Mouse (Mus musculus): ENCODE results near the gene Gli2. TPM values are rescaled to one million over a fixed set of nuclear protein-coding genes. Genes with fewer than 3 reads are reported as not detected.

The Gli2 gene
- total RNA-seq (2014; rRNA removed) = 0.07 TPM in 1 of 2 replicates, not detected in the other
- polyA plus RNA-seq (2012; rRNA removed) = 0.02 and 0.10 TPM in 2 replicates

DNA sequence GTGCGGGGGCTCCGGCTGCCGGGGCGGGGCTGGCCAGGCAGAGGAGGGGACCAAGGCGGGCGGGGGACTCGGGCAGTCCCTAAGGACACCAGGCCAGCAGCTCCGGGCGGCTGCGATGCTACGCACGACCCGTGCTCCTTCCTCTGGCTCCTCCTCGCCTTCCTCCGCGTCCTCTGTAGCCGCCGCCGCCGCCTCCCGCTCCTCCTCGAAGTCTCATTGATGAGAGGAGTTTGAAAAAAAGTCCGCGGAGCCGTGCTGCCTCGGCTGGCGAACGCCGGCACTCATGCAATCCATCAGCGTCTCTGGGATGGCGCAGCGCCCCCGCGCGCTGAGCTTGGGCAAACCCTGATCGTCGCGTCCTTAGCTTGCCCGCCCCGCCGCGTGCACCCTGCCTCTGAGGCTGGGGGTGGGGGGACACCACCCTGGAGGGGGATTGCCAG, at the start of gene Gli2:
Gene Gli2, minus strand, starts transcription at position 218 of the 440 bp plus-strand sequence.
- Histone ChIP-seq H3K79me2 (ENCODE audit: control insufficient read depth, insufficient read depth, low read length) (no peaks in the 10 kb centered on the region), H3K27me3 (ENCODE audit: control insufficient read depth, insufficient read depth, low read length) (peaks cover 18% of the 10 kb centered on the region; the same call in 1 of the 2 replicates), H3K36me3 (ENCODE audit: control insufficient read depth, insufficient read depth, low read length) (no peaks in the 10 kb centered on the region), H3K27ac (replicated peaks; ENCODE audit: insufficient read depth, low read depth, low read length) (no peak within 1 kb of the TSS), H3K4me1 (ENCODE audit: control insufficient read depth, insufficient read depth, low read length) (no peaks in the 10 kb centered on the region), H3K9ac (ENCODE audit: low read depth, low read length) (no peak within 1 kb of the TSS), H3K4me3 (ENCODE audit: insufficient read depth, low read depth, low read length) (peak within 1 kb of the TSS; percentile 22; the same call in 1 of the 2 replicates)
- 2% methylated on average over 41 of the region's 42 CpGs for WGBS
- no peak for TF ChIP-seq POLR2A (IDR thresholded peaks at IDR 0.05; ENCODE audit: extremely low read depth, insufficient read depth, low read length)
- TF ChIP-seq CTCF (IDR thresholded peaks at IDR 0.05; ENCODE audit: low read depth, low read length) = peak; percentile 80
- peak; percentile 16 for DNase-seq (ENCODE audit: extremely low read depth, low read depth, low spot score)

DNA sequence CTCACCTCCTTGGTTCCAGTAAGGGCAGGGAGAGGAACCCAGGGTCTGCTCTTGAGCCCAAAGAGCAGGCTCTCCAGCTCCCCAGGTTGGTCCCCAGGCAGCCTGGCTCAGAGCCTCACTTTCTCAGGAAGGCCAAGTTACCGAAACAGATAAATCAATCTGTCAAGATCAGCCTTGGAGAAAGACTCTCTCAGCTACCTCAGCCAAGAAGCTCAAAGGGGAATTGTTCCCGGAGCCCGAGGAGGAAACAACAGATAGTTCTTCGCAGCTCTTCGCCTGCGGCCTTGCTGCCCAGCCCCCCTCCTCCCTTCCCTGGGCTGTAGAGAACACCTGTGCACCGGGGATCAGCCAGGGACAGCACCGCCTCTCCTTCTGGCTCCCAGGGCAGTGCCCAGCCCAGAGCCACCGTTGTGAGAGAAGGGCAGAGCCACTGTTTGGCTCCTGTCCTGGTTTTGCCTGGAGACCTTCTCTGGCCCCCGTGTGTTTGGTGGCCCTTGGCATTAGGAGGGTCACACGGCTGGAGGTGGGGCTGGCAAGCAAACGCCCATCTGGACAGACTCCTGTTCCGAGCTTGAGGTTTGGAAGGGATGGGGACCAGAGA, 44.6 kb upstream of the Gli2 start:
- TF ChIP-seq CTCF (IDR thresholded peaks at IDR 0.05; ENCODE audit: low read depth, low read length) = no peak
- Histone ChIP-seq H3K4me1 (ENCODE audit: control insufficient read depth, insufficient read depth, low read length) (no peaks in the 10 kb centered on the region), H3K27ac (replicated peaks; ENCODE audit: insufficient read depth, low read depth, low read length) (no peak overlapping the region), H3K4me3 (ENCODE audit: insufficient read depth, low read depth, low read length) (no peak overlapping the region), H3K27me3 (ENCODE audit: control insufficient read depth, insufficient read depth, low read length) (no peaks in the 10 kb centered on the region), H3K79me2 (ENCODE audit: control insufficient read depth, insufficient read depth, low read length) (no peaks in the 10 kb centered on the region), H3K36me3 (ENCODE audit: control insufficient read depth, insufficient read depth, low read length) (no peaks in the 10 kb centered on the region), H3K9ac (ENCODE audit: low read depth, low read length) (no peak overlapping the region)
- WGBS = 61% methylated on average over 13 of the region's 13 CpGs
- DNase-seq (ENCODE audit: extremely low read depth, low read depth, low spot score) = no peak

DNA sequence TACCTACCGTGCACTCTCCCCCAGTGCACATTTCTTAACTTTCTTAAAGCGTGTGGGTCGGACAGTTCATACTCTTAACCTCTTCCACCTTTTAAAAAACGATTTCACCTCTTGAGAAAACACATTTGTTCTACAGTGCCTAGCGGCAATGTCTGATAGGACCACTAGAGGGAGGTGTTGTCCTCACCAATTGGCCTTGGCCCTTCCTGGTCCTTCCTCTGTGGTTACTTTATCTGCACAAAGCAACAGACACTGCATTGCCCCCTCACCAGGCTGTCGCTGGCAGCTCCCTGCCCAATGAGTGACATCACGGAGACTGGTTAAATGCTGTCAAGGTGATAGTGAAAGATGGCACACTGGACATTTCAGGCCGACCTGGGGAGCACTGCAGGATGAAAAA, 40.3 kb upstream of the Gli2 start:
- DNase-seq (ENCODE audit: extremely low read depth, low read depth, low spot score) = peak; percentile 43
- H3K79me2 ChIP-seq (ENCODE audit: control insufficient read depth, insufficient read depth, low read length) = no peaks in the 10 kb centered on the region
- TF ChIP-seq POLR2A (IDR thresholded peaks at IDR 0.05; ENCODE audit: extremely low read depth, insufficient read depth, low read length) = no peak
- TF ChIP-seq CTCF (IDR thresholded peaks at IDR 0.05; ENCODE audit: low read depth, low read length) = peak; percentile 80

DNA sequence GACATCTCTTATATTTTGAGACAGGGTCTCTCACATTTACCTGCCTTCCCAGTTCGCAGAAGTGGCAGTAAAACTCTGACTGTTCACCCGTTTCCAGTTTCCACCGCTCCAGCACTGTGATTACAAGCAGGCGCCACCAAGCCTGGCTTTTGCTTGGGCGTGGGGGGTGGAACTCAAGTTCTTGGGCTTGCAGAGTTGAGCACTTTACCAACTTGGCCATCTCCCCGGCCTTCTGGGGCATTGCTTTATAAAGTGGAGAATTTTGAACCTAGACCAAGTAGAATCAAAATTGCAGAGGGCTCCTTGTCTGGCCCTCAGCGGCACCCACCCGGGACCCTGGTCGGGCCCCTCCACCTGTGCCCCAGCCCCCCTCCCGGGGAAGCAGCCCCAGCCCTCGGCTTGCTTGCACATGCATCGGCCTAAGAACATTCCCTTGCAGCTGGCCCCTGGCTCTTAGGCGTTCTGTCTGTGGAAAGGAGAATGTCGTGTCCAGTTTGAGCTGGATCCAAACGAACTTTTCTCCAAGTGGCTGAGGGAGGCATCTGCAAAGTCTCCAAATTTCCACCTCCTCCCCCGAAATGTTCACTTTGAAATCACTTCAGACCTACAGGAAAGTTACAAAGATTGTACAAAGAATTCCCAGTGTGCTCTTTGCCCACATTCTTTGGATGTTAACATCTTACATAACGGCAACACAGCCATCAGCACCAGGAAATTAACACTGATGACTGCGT, 36.6 kb upstream of the Gli2 start:
- Histone ChIP-seq H3K79me2 (ENCODE audit: control insufficient read depth, insufficient read depth, low read length) (no peaks in the 10 kb centered on the region), H3K4me1 (ENCODE audit: control insufficient read depth, insufficient read depth, low read length) (no peaks in the 10 kb centered on the region), H3K4me3 (ENCODE audit: insufficient read depth, low read depth, low read length) (no peak overlapping the region), H3K9ac (ENCODE audit: low read depth, low read length) (no peak overlapping the region), H3K27me3 (ENCODE audit: control insufficient read depth, insufficient read depth, low read length) (no peaks in the 10 kb centered on the region), H3K27ac (replicated peaks; ENCODE audit: insufficient read depth, low read depth, low read length) (no peak overlapping the region), H3K36me3 (ENCODE audit: control insufficient read depth, insufficient read depth, low read length) (no peaks in the 10 kb centered on the region)
- no peak for DNase-seq (ENCODE audit: extremely low read depth, low read depth, low spot score)
- WGBS = 86% methylated on average over 18 of the region's 18 CpGs
- no peak for TF ChIP-seq POLR2A (IDR thresholded peaks at IDR 0.05; ENCODE audit: extremely low read depth, insufficient read depth, low read length)

More for the DNA sequence above, 40.3 kb upstream of the Gli2 start:
- Histone ChIP-seq H3K4me1 (ENCODE audit: control insufficient read depth, insufficient read depth, low read length) (no peaks in the 10 kb centered on the region), H3K27ac (replicated peaks; ENCODE audit: insufficient read depth, low read depth, low read length) (no peak overlapping the region), H3K36me3 (ENCODE audit: control insufficient read depth, insufficient read depth, low read length) (no peaks in the 10 kb centered on the region), H3K9ac (ENCODE audit: low read depth, low read length) (no peak overlapping the region), H3K4me3 (ENCODE audit: insufficient read depth, low read depth, low read length) (no peak overlapping the region), H3K27me3 (ENCODE audit: control insufficient read depth, insufficient read depth, low read length) (no peaks in the 10 kb centered on the region)
- WGBS = 18% methylated on average over 8 of the region's 8 CpGs

DNA sequence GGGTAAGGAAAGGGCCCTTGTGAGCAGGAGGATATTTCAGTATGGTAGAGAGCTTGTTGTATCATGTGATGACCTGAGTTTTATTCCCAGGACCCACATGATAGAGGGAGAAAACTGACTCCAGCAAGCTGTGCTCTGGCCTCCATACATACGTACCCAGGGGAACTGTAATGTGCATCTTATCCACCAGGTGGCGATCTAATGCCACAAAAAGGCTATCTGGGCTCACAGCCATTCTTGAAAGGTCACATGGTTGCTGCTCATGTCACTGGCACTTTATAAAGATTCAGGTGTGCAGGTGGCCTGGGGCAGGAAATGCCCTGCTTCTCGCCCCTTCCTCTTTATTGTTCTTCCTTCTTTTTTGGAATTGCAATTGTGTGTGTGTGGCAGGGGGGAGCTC, 34.1 kb upstream of the Gli2 start:
- H3K9ac ChIP-seq (ENCODE audit: low read depth, low read length) = no peak overlapping the region
- no peak overlapping the region for H3K27ac ChIP-seq (replicated peaks; ENCODE audit: insufficient read depth, low read depth, low read length)
- H3K4me3 ChIP-seq (ENCODE audit: insufficient read depth, low read depth, low read length) = no peak overlapping the region
- no peaks in the 10 kb centered on the region for H3K79me2 ChIP-seq (ENCODE audit: control insufficient read depth, insufficient read depth, low read length)
- 6% methylated on average over 3 of the region's 3 CpGs for whole genome bisulfite sequencing
- H3K4me1 ChIP-seq (ENCODE audit: control insufficient read depth, insufficient read depth, low read length) = no peaks in the 10 kb centered on the region
- H3K27me3 ChIP-seq (ENCODE audit: control insufficient read depth, insufficient read depth, low read length) = no peaks in the 10 kb centered on the region
- DNase-seq (ENCODE audit: extremely low read depth, low read depth, low spot score) = peak; percentile 70
- H3K36me3 ChIP-seq (ENCODE audit: control insufficient read depth, insufficient read depth, low read length) = no peaks in the 10 kb centered on the region
- TF ChIP-seq POLR2A (IDR thresholded peaks at IDR 0.05; ENCODE audit: extremely low read depth, insufficient read depth, low read length) = no peak
- TF ChIP-seq CTCF (IDR thresholded peaks at IDR 0.05; ENCODE audit: low read depth, low read length) = peak; percentile 73

DNA sequence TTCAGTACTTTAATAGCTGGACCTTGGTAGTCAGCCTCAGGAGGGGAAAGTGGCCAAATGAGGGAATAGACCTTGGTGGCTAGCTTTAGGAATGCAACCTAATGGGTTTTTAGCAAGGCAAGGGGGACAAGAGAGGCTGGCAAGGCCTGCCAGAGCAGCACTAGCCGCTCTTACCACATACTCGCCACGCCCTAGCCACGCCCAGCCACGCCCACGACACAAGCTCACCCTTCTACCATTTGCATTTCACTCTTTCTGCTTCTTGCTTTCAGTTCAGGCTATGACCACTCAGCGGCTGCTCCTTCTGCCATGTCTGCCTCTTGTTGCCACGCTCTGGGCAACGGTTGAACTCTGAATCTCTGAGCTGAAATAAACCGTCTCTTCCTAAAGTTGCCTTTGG, 32.4 kb upstream of the Gli2 start:
- TF ChIP-seq CTCF (IDR thresholded peaks at IDR 0.05; ENCODE audit: low read depth, low read length) (no peak), POLR2A (IDR thresholded peaks at IDR 0.05; ENCODE audit: extremely low read depth, insufficient read depth, low read length) (no peak)
- 71% methylated on average over 10 of the region's 10 CpGs for WGBS
- no peak for DNase-seq (ENCODE audit: extremely low read depth, low read depth, low spot score)

More for the DNA sequence above, 32.4 kb upstream of the Gli2 start:
- H3K4me3 ChIP-seq (ENCODE audit: insufficient read depth, low read depth, low read length) = no peak overlapping the region
- no peak overlapping the region for H3K27ac ChIP-seq (replicated peaks; ENCODE audit: insufficient read depth, low read depth, low read length)
- no peak overlapping the region for H3K9ac ChIP-seq (ENCODE audit: low read depth, low read length)
- no peaks in the 10 kb centered on the region for H3K79me2 ChIP-seq (ENCODE audit: control insufficient read depth, insufficient read depth, low read length)
- no peaks in the 10 kb centered on the region for H3K27me3 ChIP-seq (ENCODE audit: control insufficient read depth, insufficient read depth, low read length)
- no peaks in the 10 kb centered on the region for H3K4me1 ChIP-seq (ENCODE audit: control insufficient read depth, insufficient read depth, low read length)
- no peaks in the 10 kb centered on the region for H3K36me3 ChIP-seq (ENCODE audit: control insufficient read depth, insufficient read depth, low read length)

Measured in liver, adult 2 months (tissue).